Mouse (Mus musculus) limb, embryonic 11.5 days (tissue): ENCODE data around the gene Zfp316. TPM values are rescaled to one million over a fixed set of nuclear protein-coding genes. Genes with fewer than 3 reads are reported as not detected.

ENCODE experiments used
- ATAC-seq: fragments of 200-750 bp; cut with Nextera tagmentation; 2 replicates; pipeline ENCODE4 v1.8.0; 2017; ENCODE audit warnings: low read depth; ENCODE audit not compliant: insufficient number of reproducible peaks, low FRiP score, low TSS enrichment
- DNase-seq: peaks from one replicate; pipeline ENCODE4 v3.0.0-alpha.2; 2015; ENCODE audit warnings: low spot score
- H3K27ac ChIP-seq: fragments of 300-500 bp; sonication (generic); replicated peaks from 2 replicates; pipeline ENCODE4 v1.5.1; 2014; ENCODE audit warnings: low read depth, mild to moderate bottlenecking, low read length
- H3K27me3 ChIP-seq: fragments of 300-500 bp; sonication (generic); 2 replicates; pipeline ENCODE4 v1.6.1; 2014; ENCODE audit warnings: mild to moderate bottlenecking, low read length, mixed read lengths; ENCODE audit not compliant: control insufficient read depth, insufficient read depth
- H3K36me3 ChIP-seq: fragments of 300-500 bp; sonication (generic); 2 replicates; pipeline ENCODE4 v1.6.1; 2014; ENCODE audit warnings: mild to moderate bottlenecking, low read length, moderate library complexity, mixed read lengths; ENCODE audit not compliant: control insufficient read depth, insufficient read depth
- H3K4me1 ChIP-seq: fragments of 300-500 bp; sonication (generic); 2 replicates; pipeline ENCODE4 v1.6.1; 2014; ENCODE audit warnings: low read length, mixed read lengths; ENCODE audit not compliant: control insufficient read depth, insufficient read depth
- H3K4me2 ChIP-seq: fragments of 300-500 bp; sonication (generic); 2 replicates; pipeline ENCODE4 v1.6.1; 2014; ENCODE audit warnings: low read depth, mild to moderate bottlenecking, moderate library complexity; ENCODE audit not compliant: severe bottlenecking
- H3K4me3 ChIP-seq: fragments of 300-500 bp; sonication (generic); 2 replicates; pipeline ENCODE4 v1.5.1; 2014; ENCODE audit warnings: low read depth, low read length
- H3K9ac ChIP-seq: fragments of 300-500 bp; sonication (generic); 2 replicates; pipeline ENCODE4 v1.6.1; 2014; ENCODE audit warnings: mild to moderate bottlenecking, low read length
- H3K9me3 ChIP-seq: fragments of 300-500 bp; sonication (generic); 2 replicates; pipeline ENCODE4 v1.6.1; 2016; ENCODE audit warnings: low read length; ENCODE audit not compliant: control insufficient read depth
- WGBS: fragments of 180-500 bp; shearing (Covaris S2); extraction: QIAGEN DNeasy Blood & Tissue Kit; methylation state at CpG from one replicate; pipeline ENCODE4 v1.1.7; 2014; 5-methylcytosine and 5-hydroxymethylcytosine counted together
- polyA plus RNA-seq: library from polyadenylated mRNA; unstranded; fragments of >200 nt; fragmentation: Nextera tagmentation; extraction: Ambion mirVana; gene quantifications from 2 replicates; pipeline ENCODE4 v1.2.1, GENCODE M21; 2014

The Zfp316 gene
- polyA plus RNA-seq, result 2.0 and 3.4 TPM in 2 replicates

- H3K9me3 ChIP-seq, result no peaks in the 10 kb centered on the region
- no peaks in the 10 kb centered on the region for H3K36me3 ChIP-seq
- H3K4me3 ChIP-seq, result peak within 1 kb of the TSS; percentile 79
- H3K4me2 ChIP-seq, result peak within 1 kb of the TSS; percentile 92
- peak within 1 kb of the TSS; percentile 86 for H3K9ac ChIP-seq
- DNase-seq (peak; percentile 75), ATAC-seq (peak; percentile 81)
- H3K4me1 ChIP-seq, result 0 out of 2 replicates have a peak, but pooled peaks cover 5% of the 10 kb centered on the region
- peak within 1 kb of the TSS; percentile 8; the same call in 1 of the 2 replicates for H3K27ac ChIP-seq
- no peaks in the 10 kb centered on the region for H3K27me3 ChIP-seq
- under 1% methylated on average over 72 of the region's 79 CpGs for WGBS
Measured at GRCm38 (mm10) chr5:143269363-143270150, at the start of gene Zfp316. Zfp316 (minus strand) TSS chr5:143270022.

GRCm38 (mm10) chr5:143317288-143317610, 47.4 kb upstream of the Zfp316 start:
- ATAC-seq (no peak), DNase-seq (no peak)
- peaks cover 6% of the 10 kb centered on the region; the same call in 1 of the 2 replicates for H3K36me3 ChIP-seq
- WGBS, result 90% methylated on average over 8 of the region's 8 CpGs
- no peaks in the 10 kb centered on the region for H3K27me3 ChIP-seq
- no peak overlapping the region for H3K27ac ChIP-seq
- peaks cover 9% of the 10 kb centered on the region; the same call in 1 of the 2 replicates for H3K4me1 ChIP-seq
- no peak overlapping the region for H3K9ac ChIP-seq
- no peak overlapping the region; the same call in 1 of the 2 replicates for H3K4me2 ChIP-seq
- no peak overlapping the region for H3K4me3 ChIP-seq
- H3K9me3 ChIP-seq, result no peaks in the 10 kb centered on the region

DNA sequence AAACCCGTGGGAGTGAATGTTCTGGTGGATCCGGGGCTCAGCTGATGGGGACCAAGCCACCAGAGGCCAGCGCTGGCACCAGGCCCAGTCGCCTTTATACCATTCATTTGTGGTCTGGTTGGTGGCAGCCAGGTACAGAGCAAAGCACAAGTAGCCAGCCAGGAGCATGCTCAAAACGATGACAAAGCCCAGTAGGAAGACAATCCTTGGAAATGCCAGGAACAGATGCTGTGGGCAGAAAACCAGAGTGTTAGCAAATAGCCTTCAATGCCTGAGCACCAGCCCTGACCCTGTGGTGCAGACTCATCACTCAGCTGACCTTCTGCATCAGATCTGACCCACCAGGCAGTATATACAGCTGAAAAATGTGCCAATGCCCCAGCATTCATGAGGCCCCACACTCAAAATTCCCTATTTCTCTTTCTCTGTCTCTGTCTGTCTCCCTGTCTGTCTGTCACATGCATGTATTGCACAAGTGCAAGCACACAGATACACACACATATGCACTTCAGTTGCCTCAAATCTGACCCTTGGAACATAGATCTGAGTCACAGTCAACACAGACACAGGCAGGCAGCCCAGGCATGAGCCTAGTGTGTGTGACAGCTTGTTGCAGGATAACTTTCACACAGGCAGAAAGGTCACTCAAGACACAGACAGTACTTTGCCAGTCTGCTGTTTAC, 46.9 kb upstream of the Zfp316 start:
- DNase-seq, result no peak
- Histone ChIP-seq H3K9me3 (no peaks in the 10 kb centered on the region), H3K36me3 (peaks cover 7% of the 10 kb centered on the region; the same call in 1 of the 2 replicates), H3K4me3 (no peak overlapping the region), H3K27me3 (no peaks in the 10 kb centered on the region), H3K9ac (no peak overlapping the region), H3K4me1 (peaks cover 9% of the 10 kb centered on the region; the same call in 1 of the 2 replicates), H3K4me2 (no peak overlapping the region; the same call in 1 of the 2 replicates), H3K27ac (no peak overlapping the region)
- WGBS, result 93% methylated on average over 5 of the region's 5 CpGs
- ATAC-seq, result no peak

DNA sequence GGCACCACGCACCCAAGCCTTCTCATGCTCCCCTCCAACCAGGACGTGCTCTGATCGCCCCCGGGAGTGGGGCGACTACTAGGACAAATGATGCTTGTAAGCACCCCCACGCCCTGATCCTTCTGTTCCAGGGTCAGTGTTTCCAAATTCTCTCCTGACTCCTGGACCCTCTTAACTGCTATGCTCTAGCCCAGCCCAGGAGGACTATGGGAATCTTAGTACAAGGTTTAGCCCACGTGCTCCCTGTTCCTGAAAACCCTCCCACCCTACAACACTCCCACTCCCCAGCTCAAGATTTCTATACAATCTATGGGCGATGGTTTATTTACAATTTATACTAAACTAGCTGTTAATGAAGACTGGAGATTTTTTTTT, 45.7 kb upstream of the Zfp316 start:
- Histone ChIP-seq H3K36me3 (peaks cover 11% of the 10 kb centered on the region), H3K4me1 (peaks cover 9% of the 10 kb centered on the region; the same call in 1 of the 2 replicates), H3K9me3 (no peaks in the 10 kb centered on the region), H3K9ac (no peak overlapping the region; the same call in 1 of the 2 replicates), H3K27ac (no peak overlapping the region; the same call in 1 of the 2 replicates), H3K4me3 (peak overlapping the region; percentile 81), H3K27me3 (no peaks in the 10 kb centered on the region), H3K4me2 (peak overlapping the region; percentile 42; the same call in 1 of the 2 replicates)
- 11% methylated on average over 8 of the region's 8 CpGs for WGBS
- DNase-seq (no peak), ATAC-seq (peak; percentile 36)

- Histone ChIP-seq H3K9me3 (no peaks in the 10 kb centered on the region), H3K4me2 (peak within 1 kb of the TSS; percentile 60), H3K9ac (peak within 1 kb of the TSS; percentile 97), H3K4me3 (peak within 1 kb of the TSS; percentile 81), H3K27me3 (no peaks in the 10 kb centered on the region), H3K27ac (peak within 1 kb of the TSS; percentile 91), H3K4me1 (peaks cover 9% of the 10 kb centered on the region; the same call in 1 of the 2 replicates), H3K36me3 (peaks cover 15% of the 10 kb centered on the region)
- peak; percentile 92 for DNase-seq
- ATAC-seq, result peak; percentile 72
- under 1% methylated on average over 99 of the region's 101 CpGs for WGBS
Measured at GRCm38 (mm10) chr5:143314730-143315513, 45.1 kb upstream of the Zfp316 start, which contains the start of gene E130309D02Rik. E130309D02Rik (minus strand) TSS chr5:143315360.

DNA sequence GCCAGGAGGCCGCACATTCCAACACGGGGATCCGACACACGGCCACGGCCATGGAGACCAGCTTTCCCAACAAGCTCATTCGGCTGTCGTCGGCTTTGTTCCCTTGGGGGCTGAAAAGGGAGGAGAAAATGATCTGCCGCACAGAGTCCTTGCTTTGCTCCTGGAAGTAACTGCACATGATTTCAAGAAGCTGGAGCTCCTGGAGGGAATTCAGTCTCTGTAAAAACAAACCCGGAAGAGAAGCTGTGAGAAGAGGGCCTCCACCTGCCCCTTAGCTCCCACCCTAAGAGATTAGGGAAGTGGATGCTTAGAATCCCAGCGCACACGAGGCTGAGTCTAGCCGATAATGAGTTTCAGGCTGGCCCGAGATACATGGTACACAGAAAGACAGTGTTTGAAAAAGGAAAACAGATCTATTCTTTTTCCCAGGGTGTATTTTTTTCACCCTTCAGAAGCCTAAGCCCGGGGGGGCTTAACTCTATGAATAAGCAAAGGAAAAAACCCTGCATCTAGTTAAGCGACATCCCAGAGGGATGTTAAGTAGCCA, 44.4 kb upstream of the Zfp316 start:
- peak overlapping the region; percentile 97 for H3K9ac ChIP-seq
- H3K9me3 ChIP-seq, result no peaks in the 10 kb centered on the region
- DNase-seq (peak; percentile 49), ATAC-seq (no peak)
- H3K4me1 ChIP-seq, result peaks cover 9% of the 10 kb centered on the region; the same call in 1 of the 2 replicates
- peak overlapping the region; percentile 60 for H3K4me2 ChIP-seq
- peak overlapping the region; percentile 81 for H3K4me3 ChIP-seq
- H3K36me3 ChIP-seq, result peaks cover 16% of the 10 kb centered on the region
- WGBS, result 5% methylated on average over 16 of the region's 16 CpGs
- H3K27ac ChIP-seq, result peak overlapping the region; percentile 91; the same call in 1 of the 2 replicates
- H3K27me3 ChIP-seq, result no peaks in the 10 kb centered on the region

- H3K4me1 ChIP-seq, result peaks cover 9% of the 10 kb centered on the region; the same call in 1 of the 2 replicates
- no peak overlapping the region for H3K4me3 ChIP-seq
- ATAC-seq (no peak), DNase-seq (peak; percentile 91)
- H3K9ac ChIP-seq, result no peak overlapping the region
- no peaks in the 10 kb centered on the region for H3K27me3 ChIP-seq
- no peak overlapping the region for H3K4me2 ChIP-seq
- no peak overlapping the region for H3K27ac ChIP-seq
- H3K9me3 ChIP-seq, result no peaks in the 10 kb centered on the region
- H3K36me3 ChIP-seq, result peaks cover 26% of the 10 kb centered on the region
- 63% methylated on average over 8 of the region's 8 CpGs for WGBS
Measured at GRCm38 (mm10) chr5:143311886-143312285, 42.1 kb upstream of the Zfp316 start.
